Mouse (Mus musculus) left cerebral cortex, postnatal 4 days (tissue): ENCODE measurements at regions not wholly inside any gene's neighbourhood (a gene's known extent, or its start where the extent isn't known, plus 50 kb on each side); places are given as distances from the start of the nearest gene placed in this dataset.

Source experiments
- DNase-seq: peaks from one replicate; pipeline ENCODE4 v3.0.0-alpha.2; 2022
- intact Hi-C: fragments of 180-260 bp; cut with DNase I; formaldehyde crosslinking; loops from one replicate; pipeline ENCODE4 v1.15.1; 2025

GRCm38 (mm10) chr2:12033518-12034322, 256.0 kb downstream of the Ankrd16 start:
- DNase-seq: peak; percentile 4
- intact Hi-C loops: no loop called here

GRCm38 (mm10) chr2:12034323-12034585, 256.6 kb downstream of the Ankrd16 start:
- DNase-seq: no peak
- intact Hi-C loops: no loop called here

- DNase-seq: no peak
- intact Hi-C loops: no loop called here
Measured at GRCm38 (mm10) chr2:12049386-12049785, 252.3 kb downstream of the Itga8 start.

- intact Hi-C loops: no loop called here
- peak; percentile 7 for DNase-seq
Measured at GRCm38 (mm10) chr2:12049972-12050371, 251.8 kb downstream of the Itga8 start.

- intact Hi-C loops: no loop called here
- no peak for DNase-seq
Measured at GRCm38 (mm10) chr2:12053404-12054164, 248.1 kb downstream of the Itga8 start.

GRCm38 (mm10) chr2:12054165-12054500, 247.6 kb downstream of the Itga8 start:
- no peak for DNase-seq
- intact Hi-C loops: no loop called here
